11 mouse cellular contexts compared by ENCODE assay signal in the genomic region with DNA sequence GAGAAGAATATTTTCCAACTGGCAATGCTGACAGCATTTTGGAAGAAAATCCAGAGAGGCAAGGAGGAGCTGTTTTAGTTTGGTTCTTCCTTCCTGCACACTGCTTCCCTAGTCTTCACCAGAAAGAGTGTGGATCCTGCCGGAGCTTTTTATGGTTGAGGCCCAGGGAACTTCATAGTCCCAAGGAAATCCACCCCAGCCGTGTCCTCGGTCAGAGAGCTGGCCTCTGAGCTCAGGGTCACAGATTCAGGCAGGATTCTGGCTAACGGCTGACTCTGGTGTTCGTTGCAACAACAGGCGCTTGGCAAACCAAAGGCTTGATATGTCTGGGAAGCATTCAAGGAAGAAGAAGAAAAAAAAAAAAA. TPM values are rescaled to one million over a fixed set of nuclear protein-coding genes. Genes with fewer than 3 reads are reported as not detected.
DNase-seq lines count a peak whose midpoint lies in the region; ATAC-seq and TF ChIP-seq lines count a peak whose summit lies in the region.
"Had no signal": no experiment of that assay in that cellular context is flagged by ENCODE, and none has a peak within 500 bp of the region (broad histone marks: within the 10 kb centered on the region; RNA-seq: fewer than 3 reads in every experiment).

No protein-coding gene starts in this region.

- 24% methylated on average over 6 of the region's 6 CpGs for WGBS in embryonic facial prominence, embryonic 14.5 days
- 22% methylated on average over 6 of the region's 6 CpGs for WGBS in limb, embryonic 15.5 days

- H3K27ac ChIP-seq in layer of hippocampus, adult 2 months: peak overlapping the region; percentile 92
- H3K27ac ChIP-seq in embryonic facial prominence, embryonic 14.5 days (replicated peaks; ENCODE audit: low read depth, low read length): peak overlapping the region; percentile 95
- peak overlapping the region; percentile 92 for H3K27ac ChIP-seq in limb, embryonic 15.5 days

- no peak for DNase-seq in layer of hippocampus, adult 2 months (ENCODE audit: low spot score in 2 of 2)
- DNase-seq in layer of hippocampus, postnatal 36 days: no peak
- DNase-seq in embryonic facial prominence, embryonic 14.5 days (ENCODE audit: low spot score): peak; percentile 52
- DNase-seq in heart, postnatal 10 days: peak; percentile 35 to 42
- DNase-seq in right cerebral cortex, postnatal 14 days: no peak
- DNase-seq in frontal cortex, postnatal 14 days (ENCODE audit: low spot score in 2 of 2): no peak
- DNase-seq: thymus, postnatal 25 days had no signal

- H3K9ac ChIP-seq in embryonic facial prominence, embryonic 14.5 days (ENCODE audit: low read depth, low read length): peak overlapping the region; percentile 50
- H3K9ac ChIP-seq in limb, embryonic 15.5 days: no peak overlapping the region

- no peak for TF ChIP-seq CTCF in layer of hippocampus, adult 2 months (conservative IDR thresholded peaks at IDR 0.05)

- no peaks in the 10 kb centered on the region for H3K9me3 ChIP-seq in embryonic facial prominence, embryonic 14.5 days (ENCODE audit: control insufficient read depth, low read length)
- H3K9me3 ChIP-seq in limb, embryonic 15.5 days: no peaks in the 10 kb centered on the region

- H3K4me1 ChIP-seq in embryonic facial prominence, embryonic 14.5 days (ENCODE audit: control insufficient read depth, insufficient read depth, low read length): peaks cover 21% of the 10 kb centered on the region
- peaks cover 28% of the 10 kb centered on the region for H3K4me1 ChIP-seq in limb, embryonic 15.5 days

- no peaks in the 10 kb centered on the region for H3K27me3 ChIP-seq in embryonic facial prominence, embryonic 14.5 days (replicated peaks; ENCODE audit: control insufficient read depth, insufficient read depth, low read length)
- H3K27me3 ChIP-seq in limb, embryonic 15.5 days: no peaks in the 10 kb centered on the region

- no peaks in the 10 kb centered on the region for H3K36me3 ChIP-seq in embryonic facial prominence, embryonic 14.5 days (ENCODE audit: control insufficient read depth, insufficient read depth, low read length)
- no peaks in the 10 kb centered on the region for H3K36me3 ChIP-seq in limb, embryonic 15.5 days

- no peak for ATAC-seq in embryonic facial prominence, embryonic 14.5 days (ENCODE audit: low read depth)
- ATAC-seq in limb, embryonic 15.5 days (ENCODE audit: insufficient number of reproducible peaks, low FRiP score, low TSS enrichment, low read depth): no peak
- no peak for ATAC-seq in CD4-positive, CD25-positive, alpha-beta regulatory T cell, adult 4 months
- ATAC-seq: midbrain, embryonic 16.5 days had no signal

- H3K4me2 ChIP-seq in embryonic facial prominence, embryonic 14.5 days (ENCODE audit: low read depth, low read length): 0 out of 2 replicates have a peak overlapping the region, but pooled peaks have one; percentile 33
- 0 out of 2 replicates have a peak overlapping the region, but pooled peaks have one; percentile 23 for H3K4me2 ChIP-seq in limb, embryonic 15.5 days

- intact Hi-C loops in heart, postnatal 10 days (cut with DNase I): no loop called here

- H3K4me3 ChIP-seq in layer of hippocampus, adult 2 months: no peak overlapping the region
- no peak overlapping the region for H3K4me3 ChIP-seq in embryonic facial prominence, embryonic 14.5 days (ENCODE audit: low read depth, low read length)
- H3K4me3 ChIP-seq in limb, embryonic 15.5 days: no peak overlapping the region
- H3K4me3 ChIP-seq: erythroblast, embryonic 14.5 days had no signal

RNA-seq across cellular contexts. Expression of gene Ctdsp2, which starts 15.6 kb away (rescaled TPM):
- total RNA-seq in layer of hippocampus, adult 2 months (2021): 100 to 1,000 TPM; 106 to 116 TPM
- 100 to 1,000 TPM; 103 to 114 TPM for total RNA-seq in layer of hippocampus, postnatal 36 days (2021)
- polyA plus RNA-seq in embryonic facial prominence, embryonic 14.5 days (2014; fragmentation: Nextera tagmentation; extraction: Ambion mirVana): 109 and 116 TPM in 2 replicates
- total RNA-seq in heart, postnatal 10 days (2021): 100 to 1,000 TPM; 131 to 149 TPM
- polyA plus RNA-seq in limb, embryonic 15.5 days (2015; fragmentation: Nextera tagmentation; extraction: Ambion mirVana): 72.2 and 85.8 TPM in 2 replicates
- polyA plus RNA-seq in CD4-positive, CD25-positive, alpha-beta regulatory T cell, adult 4 months (2017; shearing (Covaris generic)): 10 to 100 TPM; 35.4 to 37.8 TPM

RNA-seq across cellular contexts. Expression of gene Avil, which starts 37.6 kb away (rescaled TPM):
- under 1 TPM; 0.32 to 0.87 TPM for total RNA-seq in layer of hippocampus, adult 2 months (2021)
- under 1 TPM; 0.35 to 0.40 TPM for total RNA-seq in layer of hippocampus, postnatal 36 days (2021)
- 7.8 and 9.0 TPM in 2 replicates for polyA plus RNA-seq in embryonic facial prominence, embryonic 14.5 days (2014; fragmentation: Nextera tagmentation; extraction: Ambion mirVana)
- under 1 TPM; 0.14 to 0.17 TPM for total RNA-seq in heart, postnatal 10 days (2021)
- 0.50 and 0.71 TPM in 2 replicates for polyA plus RNA-seq in limb, embryonic 15.5 days (2015; fragmentation: Nextera tagmentation; extraction: Ambion mirVana)
- under 1 TPM; 0.11 to 0.20 TPM for polyA plus RNA-seq in CD4-positive, CD25-positive, alpha-beta regulatory T cell, adult 4 months (2017; shearing (Covaris generic))

Comparison
In these comparisons a context has a peak if more than half of its experiments do, and no peak if none do; other contexts are left out.
1. DNase-seq: peak in embryonic facial prominence, embryonic 14.5 days (single experiment) and heart, postnatal 10 days (2 of 2); none in layer of hippocampus, adult 2 months (0 of 2), layer of hippocampus, postnatal 36 days (0 of 2), right cerebral cortex, postnatal 14 days (single experiment) and frontal cortex, postnatal 14 days (0 of 2).
2. Peak in every context shown above with its lines, with median percentiles within 50 percentile points of each other: H3K27ac ChIP-seq.